Mouse (Mus musculus) heart, postnatal 0 days (tissue): Measurements from ENCODE around the gene Gprc5a. TPM values are rescaled to one million over a fixed set of nuclear protein-coding genes. Genes with fewer than 3 reads are reported as not detected.

Experiments used
- ATAC-seq: fragments of 200-750 bp; cut with Nextera tagmentation; 2 replicates; pipeline ENCODE4 v1.8.0; 2017; ENCODE audit warnings: low read depth, moderate number of reproducible peaks, moderate library complexity; ENCODE audit not compliant: insufficient read depth
- DNase-seq: peaks from one replicate; pipeline ENCODE4 v3.0.0-alpha.2; 2016; ENCODE audit warnings: low spot score
- H3K27ac ChIP-seq: fragments of 300-500 bp; sonication (generic); 2 replicates; pipeline ENCODE4 v1.5.1; 2014; ENCODE audit warnings: low read depth, mild to moderate bottlenecking
- H3K27me3 ChIP-seq: fragments of 300-500 bp; sonication (generic); 2 replicates; pipeline ENCODE4 v1.6.1; 2014; ENCODE audit warnings: low read length, mixed read lengths; ENCODE audit not compliant: control insufficient read depth, insufficient read depth
- H3K36me3 ChIP-seq: fragments of 300-500 bp; sonication (generic); replicated peaks from 2 replicates; pipeline ENCODE4 v1.6.1; 2014; ENCODE audit warnings: low read length, mixed read lengths; ENCODE audit not compliant: control insufficient read depth, insufficient read depth
- H3K4me1 ChIP-seq: fragments of 300-500 bp; sonication (generic); 2 replicates; pipeline ENCODE4 v1.6.1; 2014; ENCODE audit warnings: antibody characterized with exemption; ENCODE audit not compliant: control insufficient read depth, insufficient read depth
- H3K4me2 ChIP-seq: fragments of 300-500 bp; sonication (generic); 2 replicates; pipeline ENCODE4 v1.6.1; 2014; ENCODE audit warnings: low read depth, mild to moderate bottlenecking, low read length, moderate library complexity
- H3K4me3 ChIP-seq: fragments of 300-500 bp; sonication (generic); 2 replicates; pipeline ENCODE4 v1.5.1; 2014; ENCODE audit warnings: low read depth, low read length
- H3K9ac ChIP-seq: fragments of 300-500 bp; sonication (generic); replicated peaks from 2 replicates; pipeline ENCODE4 v1.6.1; 2014; ENCODE audit warnings: low read depth, low read length, mixed read lengths
- H3K9me3 ChIP-seq: fragments of 300-500 bp; sonication (generic); replicated peaks from 2 replicates; pipeline ENCODE4 v1.6.1; 2016; ENCODE audit warnings: low read length; ENCODE audit not compliant: control insufficient read depth
- CTCF ChIP-seq: IDR thresholded peaks from 2 replicates; pipeline ENCODE4 v1.5.1; 2016; ENCODE audit warnings: antibody characterized with exemption, control low read depth, low read depth
- EP300 ChIP-seq: IDR thresholded peaks from 2 replicates; pipeline ENCODE4 v1.6.1; 2016; ENCODE audit warnings: antibody characterized with exemption, low read depth
- WGBS: fragments of 180-500 bp; shearing (Covaris S2); extraction: QIAGEN DNeasy Blood & Tissue Kit; methylation state at CpG from one replicate; pipeline ENCODE4 v1.1.7; 2014; 5-methylcytosine and 5-hydroxymethylcytosine counted together
- polyA plus RNA-seq: library from polyadenylated mRNA; unstranded; fragments of >200 nt; fragmentation: Nextera tagmentation; extraction: Ambion mirVana; gene quantifications from 2 replicates; pipeline ENCODE4 v1.2.1, GENCODE M21; 2015
- total RNA-seq: library from RNA; depleted of rRNA; stranded (reverse); fragments of >200 nt; gene quantifications from 2 replicates; pipeline ENCODE4 v1.2.3, GENCODE M21; 2014; ENCODE audit warnings: low replicate concordance

Gene Gprc5a
- total and polyA plus RNA-seq, 2 experiments from 2014 or later, result 2.3 TPM; not detected in 1

DNA sequence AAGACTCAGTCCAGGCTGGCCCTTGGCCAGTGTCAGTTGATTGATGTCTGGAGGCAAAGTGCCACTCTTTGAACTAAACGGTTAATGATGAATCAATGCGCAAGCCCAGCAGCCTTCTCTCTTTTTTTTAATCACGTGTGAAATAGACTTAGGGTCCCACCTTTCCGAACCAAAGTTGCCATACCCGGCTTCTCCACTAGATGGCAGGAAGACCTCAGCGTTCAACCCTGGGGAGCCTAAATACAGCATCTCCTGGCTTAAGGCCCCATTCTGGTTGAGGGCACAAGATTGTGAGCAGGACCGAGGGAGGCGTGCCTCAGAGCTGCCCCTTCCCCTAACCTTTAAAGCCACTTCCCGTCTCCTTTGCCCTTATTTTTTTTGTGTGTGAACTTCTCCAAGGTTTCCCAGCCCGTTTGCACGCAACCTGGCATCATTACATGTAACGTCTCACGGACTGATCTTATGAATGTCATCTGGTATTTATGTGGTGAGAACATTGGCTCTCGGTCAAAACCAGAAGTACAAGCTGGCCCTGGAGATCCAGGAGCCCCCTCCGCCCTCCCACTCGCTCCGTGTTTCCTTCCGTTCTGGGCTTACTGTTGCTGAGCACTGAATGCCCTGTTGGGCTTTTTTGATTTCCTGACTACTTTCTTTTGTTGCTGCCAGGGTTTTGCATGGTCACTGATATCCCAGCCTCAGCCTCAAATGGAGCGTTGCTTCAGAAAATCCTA lies 22.4 kb downstream of the Gprc5a start:
- H3K9me3 ChIP-seq, result no peaks in the 10 kb centered on the region
- H3K27me3 ChIP-seq, result no peaks in the 10 kb centered on the region
- no peaks in the 10 kb centered on the region for H3K4me1 ChIP-seq
- H3K4me2 ChIP-seq, result peak overlapping the region; percentile 52
- H3K9ac ChIP-seq, result no peak overlapping the region
- 21% methylated on average over 19 of the region's 19 CpGs for WGBS
- H3K27ac ChIP-seq, result no peak overlapping the region
- peak overlapping the region; percentile 24; the same call in 1 of the 2 replicates for H3K4me3 ChIP-seq
- peak; percentile 75 for ATAC-seq
- no peaks in the 10 kb centered on the region for H3K36me3 ChIP-seq
- no peak for TF ChIP-seq EP300
- TF ChIP-seq CTCF, result peak; percentile 90
- peak; percentile 73 for DNase-seq

DNA sequence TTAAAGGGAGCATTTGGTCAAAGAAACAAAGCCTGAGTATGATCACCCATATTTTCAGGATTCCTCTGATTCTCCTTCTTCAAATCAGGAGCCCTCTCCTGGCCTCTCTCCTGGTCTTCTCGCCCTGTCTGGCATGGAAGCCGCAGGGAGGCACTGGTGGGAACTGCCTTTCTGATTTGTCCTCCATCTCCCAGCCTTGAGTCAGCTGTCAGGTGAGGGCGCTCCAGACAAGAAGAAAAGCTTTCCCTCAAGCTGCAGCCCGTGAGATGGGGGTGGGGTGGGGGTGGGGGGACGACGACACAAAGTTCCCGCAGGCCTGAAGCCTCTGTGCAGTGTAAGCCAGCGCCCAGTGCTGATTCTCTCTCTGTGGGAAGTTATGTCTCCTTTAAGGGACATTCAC lies 24.3 kb downstream of the Gprc5a start:
- Histone ChIP-seq H3K27ac (no peak overlapping the region), H3K9ac (no peak overlapping the region), H3K36me3 (no peaks in the 10 kb centered on the region), H3K4me3 (no peak overlapping the region), H3K4me2 (no peak overlapping the region), H3K4me1 (no peaks in the 10 kb centered on the region), H3K9me3 (no peaks in the 10 kb centered on the region), H3K27me3 (no peaks in the 10 kb centered on the region)
- TF ChIP-seq CTCF, result 0 out of 2 replicates have a peak, but pooled peaks have one; percentile 18
- TF ChIP-seq EP300, result no peak
- DNase-seq, result no peak
- no peak for ATAC-seq
- 28% methylated on average over 8 of the region's 8 CpGs for WGBS

DNA sequence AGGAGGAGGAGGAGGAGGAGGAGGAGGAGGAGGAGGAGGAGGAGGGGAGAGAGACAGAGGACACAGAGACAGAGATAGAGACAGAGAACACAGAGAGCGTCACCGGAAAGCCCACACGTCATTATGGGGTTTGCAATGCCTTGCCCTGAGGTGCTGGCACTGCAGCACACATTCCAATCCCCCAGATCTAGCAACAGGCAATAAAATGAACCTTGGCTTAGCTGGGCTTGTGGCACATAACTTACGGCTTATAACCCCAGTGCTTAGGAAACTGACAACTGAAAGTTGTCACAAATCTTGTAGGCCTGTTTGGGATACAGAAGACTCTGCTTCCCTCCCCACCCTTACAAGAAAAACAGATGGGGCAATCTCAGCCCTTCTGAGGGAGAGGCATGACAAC lies 25.2 kb downstream of the Gprc5a start:
- no peak overlapping the region for H3K4me2 ChIP-seq
- H3K27ac ChIP-seq, result no peak overlapping the region
- H3K4me3 ChIP-seq, result no peak overlapping the region
- no peak overlapping the region for H3K9ac ChIP-seq
- TF ChIP-seq EP300 (no peak), CTCF (no peak)
- no peak for DNase-seq
- no peaks in the 10 kb centered on the region for H3K4me1 ChIP-seq
- WGBS, result 77% methylated on average over 4 of the region's 4 CpGs
- H3K9me3 ChIP-seq, result no peaks in the 10 kb centered on the region
- no peaks in the 10 kb centered on the region for H3K27me3 ChIP-seq
- H3K36me3 ChIP-seq, result no peaks in the 10 kb centered on the region
- ATAC-seq, result no peak

DNA sequence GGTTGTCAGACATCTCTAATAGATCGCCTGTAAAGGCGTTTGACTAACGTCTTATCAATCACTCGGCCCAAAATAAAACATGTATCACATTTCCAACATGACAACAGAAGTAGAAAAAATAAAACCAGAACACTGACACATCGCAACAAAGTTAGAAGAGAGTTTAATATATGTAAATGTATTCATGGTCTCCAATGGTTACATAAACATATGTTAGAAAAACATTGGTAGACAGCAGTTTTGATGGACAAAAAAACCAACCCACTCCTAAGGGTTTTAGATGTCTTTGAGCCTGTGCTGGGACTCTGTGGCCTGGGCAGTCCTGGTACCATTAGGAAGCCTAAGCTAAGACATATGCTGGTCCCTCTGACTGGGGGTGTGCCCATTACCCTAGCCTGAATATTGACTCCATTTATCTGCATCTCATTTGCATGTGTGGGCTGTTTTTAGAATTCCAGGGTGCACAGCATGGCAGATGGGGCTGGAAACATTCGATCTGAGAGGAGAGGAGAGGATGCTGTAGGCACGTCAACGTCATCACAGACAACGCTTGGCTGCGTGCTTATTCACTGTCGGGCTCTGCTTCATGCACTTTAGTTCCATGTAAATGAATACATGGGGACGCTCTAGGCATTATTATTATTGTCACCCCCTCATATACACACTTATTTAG lies 27.5 kb downstream of the Gprc5a start:
- H3K4me1 ChIP-seq, result no peaks in the 10 kb centered on the region
- no peak overlapping the region for H3K9ac ChIP-seq
- no peaks in the 10 kb centered on the region for H3K9me3 ChIP-seq
- ATAC-seq (no peak), DNase-seq (no peak)
- no peaks in the 10 kb centered on the region for H3K36me3 ChIP-seq
- TF ChIP-seq CTCF (no peak), EP300 (no peak)
- H3K4me3 ChIP-seq, result no peak overlapping the region
- H3K27me3 ChIP-seq, result no peaks in the 10 kb centered on the region
- no peak overlapping the region for H3K4me2 ChIP-seq
- H3K27ac ChIP-seq, result no peak overlapping the region
- WGBS, result 80% methylated on average over 12 of the region's 12 CpGs

DNA sequence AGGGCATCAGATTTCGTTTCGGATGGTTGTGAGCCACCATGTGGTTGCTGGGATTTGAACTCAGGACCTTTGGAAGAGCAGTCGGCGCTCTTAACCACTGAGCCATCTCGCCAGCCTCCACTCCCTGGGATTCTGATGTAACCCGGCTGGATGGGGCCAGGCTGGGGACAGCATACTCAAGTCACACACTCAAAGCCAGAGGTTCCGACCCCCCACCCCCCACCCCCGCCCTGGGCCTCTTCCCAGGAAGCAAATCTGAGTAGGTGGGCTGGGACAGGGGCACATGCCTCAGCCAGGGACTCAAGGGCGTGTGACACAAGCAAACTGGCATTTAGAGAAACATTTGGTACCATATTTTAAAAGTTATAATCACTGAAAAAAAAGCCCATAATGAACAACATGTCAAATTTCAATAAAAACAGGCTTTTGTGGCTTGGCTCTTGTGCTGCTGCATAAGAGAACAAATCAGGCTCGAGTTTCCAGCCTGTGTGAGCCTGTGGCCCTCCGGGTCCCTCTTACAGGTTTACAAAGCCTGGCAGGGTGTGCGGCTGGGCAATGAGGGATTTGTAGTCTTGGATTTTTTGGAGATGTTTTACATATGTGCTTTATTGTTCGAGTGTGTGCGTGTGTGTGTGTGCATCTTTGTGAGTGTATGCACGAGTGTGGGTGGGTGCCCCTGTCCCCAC lies 35.5 kb downstream of the Gprc5a start:
- no peak overlapping the region for H3K9ac ChIP-seq
- ATAC-seq, result no peak
- 76% methylated on average over 15 of the region's 15 CpGs for WGBS

More for the DNA sequence above, 35.5 kb downstream of the Gprc5a start:
- H3K4me2 ChIP-seq, result no peak overlapping the region
- H3K4me3 ChIP-seq, result no peak overlapping the region
- H3K27me3 ChIP-seq, result no peaks in the 10 kb centered on the region
- H3K9me3 ChIP-seq, result no peaks in the 10 kb centered on the region
- TF ChIP-seq EP300 (no peak), CTCF (no peak)
- H3K4me1 ChIP-seq, result no peaks in the 10 kb centered on the region
- H3K27ac ChIP-seq, result no peak overlapping the region
- H3K36me3 ChIP-seq, result no peaks in the 10 kb centered on the region
- DNase-seq, result no peak
